Mouse (Mus musculus): ENCODE results near the gene Slco1a5. TPM values are rescaled to one million over a fixed set of nuclear protein-coding genes. Genes with fewer than 3 reads are reported as not detected.
"Not testable (repeated sequence)": the region's sequence is repeated elsewhere in the genome, so short reads cannot be mapped to it uniquely, and the experiment has no call there.

Slco1a5 gene
- total RNA-seq, 2 experiments from 2014 or later = not detected

DNA sequence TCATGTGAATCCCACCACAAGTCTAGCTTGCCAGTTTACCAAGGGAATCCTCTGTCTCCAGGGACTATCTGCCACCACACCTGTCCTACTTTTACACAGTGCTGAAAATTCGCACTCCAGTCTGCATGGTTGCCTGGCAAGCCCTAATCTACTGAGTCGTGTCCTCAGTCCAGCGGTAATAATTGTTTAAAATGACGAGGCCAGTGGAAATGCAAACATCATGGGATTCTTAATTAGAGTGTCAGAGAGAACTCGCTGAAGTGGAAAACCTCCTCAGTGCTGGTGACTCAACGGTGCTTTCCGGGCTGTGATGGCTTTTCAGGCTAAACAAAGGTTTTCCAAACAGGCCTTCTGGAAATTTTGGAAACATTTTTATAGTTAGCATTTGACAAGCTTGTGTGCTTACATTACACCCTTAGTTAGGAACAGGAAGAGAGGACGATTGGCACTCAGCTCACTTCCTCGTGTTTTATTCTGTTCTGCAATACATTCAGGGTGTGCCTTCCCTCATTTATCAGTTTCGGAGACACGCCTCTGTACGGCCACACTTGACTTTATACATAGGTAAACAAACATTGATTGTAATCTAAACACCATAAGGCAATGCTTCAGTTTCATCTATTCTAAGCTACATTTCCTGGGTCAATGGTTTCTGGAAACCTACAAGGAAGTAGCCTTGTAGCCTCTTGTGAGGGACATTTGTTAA lies 33.2 kb downstream of the Slco1a5 start:
- no peak for DNase-seq (ENCODE audit: extremely low spot score in 1 of 2, low spot score in 2 of 2)
- intact Hi-C loops (cut with DNase I) = no loop called here
- Histone ChIP-seq H3K4me3 (no peak overlapping the region), H3K27ac (no peak overlapping the region)
- TF ChIP-seq CTCF (IDR thresholded peaks at IDR 0.05) = no peak

DNA sequence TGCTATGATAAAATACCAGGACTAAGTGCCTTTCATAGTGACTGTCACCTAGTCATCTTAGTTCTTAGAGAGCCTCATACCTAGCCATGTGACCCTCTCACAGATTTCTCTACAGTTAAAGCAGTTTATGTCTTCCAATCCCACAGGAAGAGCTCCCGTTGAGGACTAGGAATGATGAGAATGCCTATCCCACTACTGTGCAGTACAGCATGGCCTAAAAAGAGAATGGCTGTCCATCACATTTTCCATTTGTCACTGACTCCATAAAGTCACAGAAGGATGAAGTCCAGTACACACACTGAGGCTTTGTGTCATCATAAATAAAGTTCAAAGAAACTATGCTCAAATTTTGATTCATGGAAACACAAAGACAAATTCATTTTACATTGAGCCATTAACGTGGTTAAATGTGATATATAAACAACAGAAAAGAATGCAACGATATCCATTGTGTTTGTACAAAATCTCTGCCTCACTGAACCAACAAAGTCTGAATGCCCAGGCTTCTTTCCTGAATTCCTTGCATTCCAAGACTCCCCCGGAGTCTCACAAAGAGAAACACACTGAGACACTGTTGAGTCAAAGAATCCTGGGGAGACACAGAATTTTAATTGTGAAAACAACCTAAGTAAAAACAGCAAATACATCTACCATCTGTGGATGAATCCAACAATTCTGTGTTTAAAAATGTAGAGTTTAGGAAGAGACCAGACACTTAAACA lies 46.9 kb downstream of the Slco1a5 start:
- no peak for DNase-seq (ENCODE audit: extremely low spot score in 1 of 2, low spot score in 2 of 2)
- H3K27ac ChIP-seq = no peak overlapping the region
- intact Hi-C loops (cut with DNase I) = no loop called here
- no peak overlapping the region for H3K4me3 ChIP-seq
- TF ChIP-seq CTCF (IDR thresholded peaks at IDR 0.05) = no peak

DNA sequence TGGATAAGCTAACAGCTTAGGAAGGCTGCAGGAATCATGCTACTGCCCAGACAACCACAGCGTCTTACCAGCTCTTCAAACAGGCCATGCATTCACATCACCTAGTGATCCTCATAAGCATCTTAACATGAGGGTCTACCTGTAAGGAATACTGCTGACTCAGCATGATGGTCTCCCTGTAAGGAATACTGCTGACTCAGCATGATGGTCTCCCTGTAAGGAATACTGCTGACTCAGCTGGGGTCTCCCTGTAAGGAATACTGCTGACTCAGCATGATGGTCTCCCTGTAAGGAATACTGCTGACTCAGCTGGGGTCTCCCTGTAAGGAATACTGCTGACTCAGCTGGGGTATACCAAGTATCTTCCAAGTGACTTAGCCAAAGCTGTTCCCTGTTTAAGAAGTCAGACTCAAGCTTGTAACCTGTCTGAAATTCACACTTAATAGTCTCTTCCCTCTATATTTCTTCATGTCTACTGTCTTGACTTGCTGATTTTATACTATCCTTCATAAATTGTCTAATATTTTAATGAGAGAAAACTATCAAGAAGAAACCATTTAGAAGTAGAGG lies 72.0 kb downstream of the Slco1a5 start:
- DNase-seq (ENCODE audit: extremely low spot score in 1 of 2, low spot score in 2 of 2); H3K27ac ChIP-seq; H3K4me3 ChIP-seq; intact Hi-C loops (cut with DNase I): not testable (repeated sequence)

DNA sequence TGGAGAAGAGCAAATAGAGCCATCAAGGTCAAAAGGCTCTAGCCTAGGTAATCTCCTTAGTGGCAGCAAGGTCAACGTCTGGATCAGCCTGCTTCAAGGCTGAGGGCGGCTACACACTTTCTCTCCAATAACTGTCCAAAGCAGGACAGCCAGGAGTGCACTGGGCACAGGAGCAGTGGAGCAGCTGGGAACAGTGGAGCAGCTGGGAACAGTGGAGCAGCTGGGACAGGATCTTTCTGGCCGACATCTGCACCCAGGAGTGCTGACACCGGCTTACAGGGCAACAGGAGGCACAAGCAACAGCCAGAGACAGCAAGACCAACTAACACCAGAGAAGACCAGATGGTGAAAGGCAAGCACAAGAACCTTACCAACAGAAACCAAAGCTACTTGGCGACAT lies 77.7 kb downstream of the Slco1a5 start:
- DNase-seq (ENCODE audit: extremely low spot score in 1 of 2, low spot score in 2 of 2) = no peak
- H3K27ac ChIP-seq = no peak overlapping the region
- no peak overlapping the region for H3K4me3 ChIP-seq
- intact Hi-C loops (cut with DNase I) = no loop called here
- no peak for TF ChIP-seq CTCF (IDR thresholded peaks at IDR 0.05)

DNA sequence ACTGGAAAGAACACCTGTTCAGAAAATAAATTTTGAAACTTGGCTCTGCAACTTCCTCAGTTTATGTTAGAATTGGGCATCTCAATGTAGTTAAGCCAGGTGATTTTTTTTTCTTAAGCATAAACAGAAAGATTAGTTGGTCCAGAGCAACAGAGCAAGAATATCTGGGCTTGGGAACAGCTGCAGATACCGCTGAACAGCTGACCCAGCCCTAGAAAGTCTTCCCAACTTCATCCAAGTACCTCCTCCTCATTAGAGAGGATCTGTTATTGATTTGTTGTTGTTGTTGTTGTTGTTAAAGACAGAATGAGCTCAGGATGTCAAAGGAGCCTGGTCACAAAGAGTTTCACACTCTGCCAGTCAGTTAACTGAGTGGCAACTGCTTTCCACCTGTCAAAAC lies 83.3 kb downstream of the Slco1a5 start:
- Histone ChIP-seq H3K27ac (no peak overlapping the region), H3K4me3 (no peak overlapping the region)
- DNase-seq (ENCODE audit: extremely low spot score in 1 of 2, low spot score in 2 of 2) = no peak
- no peak for TF ChIP-seq CTCF (IDR thresholded peaks at IDR 0.05)
- intact Hi-C loops (cut with DNase I) = no loop called here

DNA sequence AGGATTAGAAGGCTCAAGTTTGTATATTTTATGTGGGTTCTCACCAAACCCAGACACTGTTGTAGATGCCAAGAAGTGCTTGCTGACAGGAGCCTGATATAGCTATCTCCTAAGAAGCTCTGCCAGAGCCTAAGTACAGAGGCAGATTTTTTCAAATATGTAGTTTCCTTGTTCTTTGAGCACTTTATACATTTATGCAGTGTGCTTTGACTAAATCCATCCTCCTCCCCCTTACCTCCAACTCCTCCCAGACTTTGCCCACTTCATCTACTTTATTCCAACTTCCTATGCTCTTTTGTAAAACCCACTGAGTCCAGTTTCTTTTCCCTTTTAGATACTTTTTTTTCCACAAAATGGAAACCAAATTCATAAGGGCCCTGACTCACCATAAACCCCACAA lies 102.6 kb downstream of the Slco1a5 start:
- no peak overlapping the region for H3K4me3 ChIP-seq

DNA sequence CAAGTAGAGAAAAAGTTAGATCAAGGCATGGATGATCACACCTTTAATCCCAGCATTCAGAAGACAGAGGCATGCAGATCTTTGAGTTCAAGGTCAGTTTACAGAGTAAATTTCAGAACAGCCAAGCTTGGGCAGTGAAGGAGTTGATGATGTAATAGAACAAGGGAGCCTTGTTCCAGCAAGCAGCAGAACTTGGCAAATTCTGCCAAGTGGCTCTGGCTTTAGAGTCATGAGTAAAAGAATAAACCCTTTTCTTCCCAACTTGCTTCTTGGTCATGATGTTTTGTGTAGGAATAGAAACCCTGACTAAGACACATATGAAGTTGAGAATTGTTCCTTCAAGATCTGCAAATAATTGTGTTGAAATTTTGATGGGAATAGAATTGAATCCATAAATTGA lies 111.0 kb downstream of the Slco1a5 start:
- DNase-seq (ENCODE audit: extremely low spot score in 1 of 2, low spot score in 2 of 2) = no peak
- no peak for TF ChIP-seq CTCF (IDR thresholded peaks at IDR 0.05)
- no peak overlapping the region for H3K27ac ChIP-seq
- H3K4me3 ChIP-seq = no peak overlapping the region
- intact Hi-C loops (cut with DNase I) = no loop called here

More for the DNA sequence above, 102.6 kb downstream of the Slco1a5 start:
- no peak for DNase-seq (ENCODE audit: extremely low spot score in 1 of 2, low spot score in 2 of 2)
- intact Hi-C loops (cut with DNase I) = no loop called here
- TF ChIP-seq CTCF (IDR thresholded peaks at IDR 0.05) = no peak
- no peak overlapping the region for H3K27ac ChIP-seq

DNA sequence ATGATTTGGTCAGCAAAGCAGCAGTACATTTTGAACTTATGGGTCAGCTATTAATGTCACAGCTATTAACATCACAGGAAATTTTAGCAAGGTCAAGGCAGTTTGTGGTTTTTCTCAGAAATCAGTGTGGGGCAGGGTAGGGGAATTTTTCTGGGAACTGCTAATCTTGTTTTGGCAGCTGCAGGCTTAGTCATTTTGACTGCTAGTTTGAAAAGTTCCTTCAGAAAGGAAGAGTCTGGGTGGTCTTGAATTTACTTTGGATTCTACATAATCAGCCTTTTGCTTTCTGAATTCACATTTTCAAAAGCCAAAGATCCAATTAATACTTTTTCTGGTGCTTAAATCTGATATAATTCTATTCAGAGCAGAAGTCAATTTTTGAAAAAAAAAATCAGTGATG lies 113.0 kb downstream of the Slco1a5 start:
- intact Hi-C loops (cut with DNase I) = no loop called here
- no peak for DNase-seq (ENCODE audit: extremely low spot score in 1 of 2, low spot score in 2 of 2)
- Histone ChIP-seq H3K4me3 (no peak overlapping the region), H3K27ac (no peak overlapping the region)
- TF ChIP-seq CTCF (IDR thresholded peaks at IDR 0.05) = no peak

DNA sequence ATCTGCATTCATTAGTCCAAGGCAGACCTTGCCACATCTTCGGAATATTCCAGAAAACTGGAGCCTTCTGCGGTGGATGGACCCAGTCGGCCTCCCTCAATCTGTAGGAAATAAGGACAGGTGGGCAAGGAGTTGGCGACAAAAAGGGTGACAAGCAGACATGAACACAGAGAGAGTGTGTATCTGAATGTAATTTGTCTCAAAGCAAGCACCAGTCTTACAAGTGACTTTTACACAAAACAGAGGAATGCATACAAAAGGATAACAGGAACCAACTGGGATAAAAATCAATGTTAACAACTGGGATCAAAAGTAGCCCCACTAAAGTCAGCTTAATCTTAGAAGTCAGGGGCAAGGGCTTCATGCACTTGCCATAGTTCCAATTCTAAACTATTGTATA lies 114.4 kb downstream of the Slco1a5 start, which contains the start of gene Slco1a6:
Gene Slco1a6, minus strand, starts transcription at position 101 of the 400 bp plus-strand sequence.
- Histone ChIP-seq H3K4me3 (no peak within 1 kb of the TSS), H3K27ac (no peak within 1 kb of the TSS)
- no peak for TF ChIP-seq CTCF (IDR thresholded peaks at IDR 0.05)
- intact Hi-C loops (cut with DNase I) = no loop called here
- DNase-seq (ENCODE audit: extremely low spot score in 1 of 2, low spot score in 2 of 2) = no peak

DNA sequence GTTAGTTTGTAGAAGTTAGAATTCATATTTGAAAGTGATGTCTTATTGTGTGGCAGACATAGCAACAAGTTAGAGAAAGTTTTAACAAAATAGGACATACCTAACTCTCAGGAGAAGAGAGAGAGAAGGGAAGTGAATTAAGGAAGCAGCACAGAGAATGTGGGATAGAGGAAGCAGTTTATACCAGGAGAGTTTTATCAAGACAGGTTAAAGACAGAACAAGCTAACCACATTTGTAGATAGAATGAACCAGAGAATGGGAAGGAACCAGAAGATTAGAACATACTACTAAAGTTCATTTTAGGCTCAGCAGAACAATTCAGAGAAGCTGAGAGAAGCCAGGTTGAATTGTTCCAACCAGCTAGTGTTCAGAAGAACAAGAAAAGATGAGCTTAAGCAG lies 122.3 kb downstream of the Slco1a5 start:
- no peak for DNase-seq (ENCODE audit: extremely low spot score in 1 of 2, low spot score in 2 of 2)
- no peak for TF ChIP-seq CTCF (IDR thresholded peaks at IDR 0.05)
- intact Hi-C loops (cut with DNase I) = no loop called here
- no peak overlapping the region for H3K27ac ChIP-seq
- no peak overlapping the region for H3K4me3 ChIP-seq

DNA sequence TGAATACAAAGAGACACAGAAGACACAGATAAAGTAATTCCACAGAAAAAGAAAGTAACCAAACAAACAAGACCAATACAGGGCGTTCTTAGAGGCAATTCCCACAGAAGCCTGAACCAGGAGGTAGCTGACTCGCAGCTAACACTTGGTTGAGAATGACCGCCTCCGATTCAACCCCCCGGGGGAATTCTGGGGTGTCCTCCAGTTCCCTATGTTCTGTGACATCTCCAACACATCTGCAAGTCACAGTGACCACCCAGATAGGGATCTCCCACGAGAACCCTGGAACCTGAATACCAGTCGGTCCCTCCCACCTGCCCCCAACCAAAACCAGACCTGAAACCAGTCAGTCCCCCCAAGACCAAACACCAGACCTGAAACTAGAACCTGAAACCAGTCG lies 128.5 kb downstream of the Slco1a5 start:
- Histone ChIP-seq H3K27ac (no peak overlapping the region), H3K4me3 (no peak overlapping the region)
- DNase-seq (ENCODE audit: extremely low spot score in 1 of 2, low spot score in 2 of 2) = no peak
- TF ChIP-seq CTCF (IDR thresholded peaks at IDR 0.05) = no peak
- intact Hi-C loops (cut with DNase I) = no loop called here

DNA sequence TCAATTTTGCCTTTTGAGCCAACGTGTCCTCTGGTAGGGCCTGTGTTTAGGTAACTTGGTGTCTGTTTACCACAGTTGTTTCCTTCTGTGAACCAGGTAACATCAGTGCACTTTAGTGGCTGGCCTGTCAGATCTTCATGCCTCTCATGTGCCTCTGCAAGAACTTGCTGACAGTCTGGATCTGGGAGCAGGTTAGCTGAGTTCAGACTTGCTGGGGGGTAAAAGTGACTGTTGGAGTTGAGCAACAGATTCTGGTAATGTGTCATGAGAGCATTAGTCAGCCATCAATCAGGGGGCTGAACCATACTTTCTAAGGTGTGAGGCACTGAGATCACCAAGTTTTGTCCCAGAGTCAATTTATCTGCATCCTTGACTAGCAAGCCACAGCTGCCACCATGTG lies 130.8 kb downstream of the Slco1a5 start:
- Histone ChIP-seq H3K27ac (no peak overlapping the region), H3K4me3 (no peak overlapping the region)
- intact Hi-C loops (cut with DNase I) = no loop called here
- no peak for DNase-seq (ENCODE audit: extremely low spot score in 1 of 2, low spot score in 2 of 2)
- no peak for TF ChIP-seq CTCF (IDR thresholded peaks at IDR 0.05)

All from left cerebral cortex, adult 2 months (tissue).